Mouse (Mus musculus) embryonic fibroblast, embryonic 13.5 days (primary cell): ENCODE data around the gene Celf2. TPM values are rescaled to one million over a fixed set of nuclear protein-coding genes. Genes with fewer than 3 reads are reported as not detected.
"Not testable (repeated sequence)": the region's sequence is repeated elsewhere in the genome, so short reads cannot be mapped to it uniquely, and the experiment has no call there.

Experiments used
- H3K27ac ChIP-seq: 2 replicates; pipeline ENCODE4 v1.5.1; 2012; ENCODE audit warnings: low read length, control low read depth, inconsistent platforms; ENCODE audit not compliant: insufficient read depth
- H3K4me1 ChIP-seq: 2 replicates; pipeline ENCODE4 v1.6.1; 2011; ENCODE audit warnings: low read length; ENCODE audit not compliant: control insufficient read depth, insufficient read depth
- H3K4me3 ChIP-seq: 2 replicates; pipeline ENCODE4 v1.5.1; 2011; ENCODE audit warnings: mild to moderate bottlenecking, control low read depth, low read length; ENCODE audit not compliant: insufficient read depth
- CTCF ChIP-seq: IDR thresholded peaks from 2 replicates; pipeline ENCODE4 v1.5.1; 2011; ENCODE audit warnings: mild to moderate bottlenecking, control low read depth, low read length, moderate library complexity, borderline replicate concordance; ENCODE audit not compliant: insufficient read depth
- POLR2A ChIP-seq: IDR thresholded peaks from 2 replicates; pipeline ENCODE4 v1.6.1; 2011; ENCODE audit warnings: low read depth, mild to moderate bottlenecking, control low read depth, low read length, moderate library complexity
- polyA plus RNA-seq: library from polyadenylated mRNA; stranded (reverse); fragments of >200 nt; gene quantifications from 2 replicates; pipeline ENCODE4 v1.2.4, GENCODE M21; 2011; ENCODE audit warnings: low read depth; ENCODE audit not compliant: missing spikeins, insufficient read length

Gene Celf2
- 36.6 and 41.7 TPM in 2 replicates for polyA plus RNA-seq

DNA sequence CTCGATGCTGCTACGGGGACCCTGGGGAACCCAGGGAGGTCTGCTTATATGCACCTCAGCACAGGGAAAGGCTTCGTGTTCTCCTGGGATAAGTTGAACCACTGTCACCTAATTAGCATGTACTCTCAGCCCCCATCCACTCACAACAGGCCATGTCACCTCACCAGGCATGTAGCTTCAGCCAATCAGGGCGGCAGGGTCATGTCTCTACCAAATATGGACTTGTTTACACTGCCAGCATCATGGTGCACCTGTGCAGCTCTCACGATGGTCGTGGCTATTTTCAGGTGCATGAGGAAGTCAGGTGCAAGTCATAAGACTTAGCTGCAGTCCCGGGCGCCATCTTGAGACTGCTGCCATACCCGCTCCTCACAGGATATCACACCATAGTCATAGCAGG is at the start of gene Celf2:
Celf2 (minus strand) TSS at position 101 of the 400 bp plus-strand sequence.
- not testable (repeated sequence) for H3K4me3 ChIP-seq, H3K4me1 ChIP-seq, H3K27ac ChIP-seq

- Histone ChIP-seq H3K4me1 (no peaks in the 10 kb centered on the region), H3K27ac (no peak overlapping the region), H3K4me3 (no peak overlapping the region)
- TF ChIP-seq CTCF, result no peak
- TF ChIP-seq POLR2A, result no peak
Measured at GRCm38 (mm10) chr2:7555144-7555892, 46.0 kb upstream of the Celf2 start.

DNA sequence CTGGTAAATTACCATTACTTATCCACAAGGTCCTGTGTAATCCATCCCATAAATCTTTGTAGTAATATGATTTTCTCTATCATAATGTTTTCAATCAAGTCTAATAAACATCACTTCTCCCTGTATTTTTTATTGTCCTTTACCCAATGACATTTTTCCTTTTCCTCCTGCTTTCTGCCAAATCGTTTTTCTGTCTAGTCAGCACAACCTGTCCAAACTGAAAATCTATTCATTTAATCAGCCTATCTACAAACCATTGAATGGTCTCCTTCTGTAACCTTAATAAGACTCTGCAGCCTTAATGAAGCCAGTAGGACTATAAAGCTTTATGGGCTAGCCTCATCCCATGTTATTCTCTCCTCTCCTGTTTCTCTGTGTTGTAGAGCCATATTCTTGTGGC is 45.2 kb upstream of the Celf2 start:
- H3K4me1 ChIP-seq, result no peaks in the 10 kb centered on the region
- no peak overlapping the region for H3K4me3 ChIP-seq
- TF ChIP-seq CTCF (no peak), POLR2A (no peak)
- H3K27ac ChIP-seq, result no peak overlapping the region

DNA sequence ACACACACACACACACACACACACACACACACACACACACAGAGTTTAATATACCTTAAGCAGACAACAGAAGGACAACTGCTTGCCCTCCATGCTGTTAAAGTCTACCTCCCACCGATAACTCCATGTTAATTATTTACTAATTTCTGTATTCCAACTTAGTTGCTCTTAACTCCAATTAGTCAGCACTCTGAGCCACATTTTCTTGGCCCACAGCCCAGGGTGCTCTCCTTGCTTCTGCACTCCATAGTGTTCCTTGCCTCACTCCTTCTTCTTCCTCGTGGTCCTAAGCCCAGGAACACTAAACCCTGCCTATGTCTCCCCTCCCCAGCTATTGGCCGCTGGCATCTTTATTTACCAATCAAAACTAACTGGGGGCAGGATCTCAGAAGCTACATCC is 43.5 kb upstream of the Celf2 start:
- H3K27ac ChIP-seq, result no peak overlapping the region
- no peaks in the 10 kb centered on the region for H3K4me1 ChIP-seq
- H3K4me3 ChIP-seq, result no peak overlapping the region
- TF ChIP-seq CTCF, result no peak
- TF ChIP-seq POLR2A, result no peak

GRCm38 (mm10) chr2:7548886-7549285 is 39.5 kb upstream of the Celf2 start:
- Histone ChIP-seq H3K27ac (no peak overlapping the region), H3K4me1 (no peaks in the 10 kb centered on the region), H3K4me3 (no peak overlapping the region)
- TF ChIP-seq POLR2A, result no peak
- TF ChIP-seq CTCF, result no peak

GRCm38 (mm10) chr2:7534615-7535204 is 25.3 kb upstream of the Celf2 start:
- TF ChIP-seq POLR2A (no peak), CTCF (no peak)
- Histone ChIP-seq H3K27ac (no peak overlapping the region), H3K4me1 (peaks cover 1% of the 10 kb centered on the region; the same call in 1 of the 2 replicates), H3K4me3 (no peak overlapping the region)

DNA sequence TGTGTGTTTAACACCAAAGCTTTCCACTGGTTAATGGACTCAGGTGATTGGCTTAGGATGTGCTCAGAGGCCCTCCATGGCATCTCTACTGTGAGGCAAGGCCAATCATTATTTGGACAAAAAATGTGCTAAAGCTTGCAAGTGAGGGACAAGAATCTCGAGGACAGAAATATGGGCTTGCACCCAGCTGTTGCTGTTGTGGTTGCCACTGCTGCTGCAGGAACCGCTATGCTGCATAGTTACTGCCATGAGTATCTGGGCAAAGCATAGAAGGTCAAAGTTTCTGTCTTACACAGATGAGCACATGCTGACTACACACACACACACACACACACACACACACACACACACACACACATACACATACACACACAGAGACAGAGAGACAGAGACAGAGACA is 24.8 kb upstream of the Celf2 start:
- TF ChIP-seq POLR2A (no peak), CTCF (no peak)
- H3K4me1 ChIP-seq, result peaks cover 5% of the 10 kb centered on the region
- H3K4me3 ChIP-seq, result no peak overlapping the region
- no peak overlapping the region for H3K27ac ChIP-seq

- TF ChIP-seq POLR2A (no peak), CTCF (no peak)
- Histone ChIP-seq H3K4me3 (no peak overlapping the region), H3K4me1 (peaks cover 5% of the 10 kb centered on the region), H3K27ac (no peak overlapping the region)
Measured at GRCm38 (mm10) chr2:7531185-7531960, 22.0 kb upstream of the Celf2 start.

DNA sequence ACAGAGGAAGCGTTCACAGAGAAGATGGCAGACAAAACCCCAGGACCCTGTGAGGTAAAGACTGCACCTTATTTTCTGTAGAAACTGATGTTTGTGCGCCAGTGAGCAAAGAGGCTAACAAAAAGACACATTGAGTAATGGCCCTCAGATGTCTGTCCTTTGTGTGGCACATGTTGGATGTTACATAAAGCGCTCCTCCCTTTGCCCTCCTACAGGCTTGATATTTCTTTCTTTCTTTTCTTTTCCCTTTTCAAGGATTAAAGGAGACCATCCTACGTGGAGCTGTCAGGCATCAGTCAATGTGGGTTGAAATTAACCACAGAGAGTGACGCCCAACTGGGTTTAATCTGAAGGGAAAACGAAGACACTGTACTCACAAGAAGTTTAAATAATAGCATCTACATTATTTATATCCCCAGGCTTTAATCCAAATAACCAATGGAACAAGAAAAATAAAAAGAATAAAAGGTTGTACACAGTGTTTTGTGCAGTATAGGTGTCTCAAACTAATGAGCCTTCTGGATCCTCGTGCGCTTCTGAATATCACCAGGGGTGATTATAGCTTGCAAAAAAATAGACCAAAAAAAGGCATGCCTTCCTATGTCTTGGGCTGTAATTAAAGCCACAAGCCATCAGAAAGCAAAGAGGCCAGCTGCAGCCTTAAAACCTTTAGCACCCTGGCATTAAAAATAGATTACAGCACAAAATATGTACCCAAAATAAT is 21.3 kb upstream of the Celf2 start:
- H3K4me3 ChIP-seq, result no peak overlapping the region
- no peak overlapping the region for H3K27ac ChIP-seq
- TF ChIP-seq POLR2A (no peak), CTCF (no peak)
- H3K4me1 ChIP-seq, result peaks cover 5% of the 10 kb centered on the region
